Comparison of ENCODE assay signal across 10 mouse cellular contexts in genomic region chr19:7424131-7424530, GRCm38 (mm10). TPM values are rescaled to one million over a fixed set of nuclear protein-coding genes. Genes with fewer than 3 reads are reported as not detected.
A peak's percentile ranks its signal among the peaks of the same experiment; 100 is the strongest.
DNase-seq lines count a peak whose midpoint lies in the region; ATAC-seq lines count a peak whose summit lies in the region.
"Had no signal": no experiment of that assay in that cellular context is flagged by ENCODE, and none has a peak within 500 bp of the region (broad histone marks: within the 10 kb centered on the region; RNA-seq: fewer than 3 reads in every experiment).

No protein-coding gene starts in this region.

- peak; percentile 35 to 38 for DNase-seq in cerebellum, postnatal 10 days
- DNase-seq in cerebellum, postnatal 25 days, result no peak
- no peak for DNase-seq in limb, embryonic 10.5 days (ENCODE audit: low spot score)
- no peak for DNase-seq in midbrain, embryonic 10.5 days (ENCODE audit: low spot score)
- DNase-seq in ovary, postnatal 10 days (ENCODE audit: low spot score), result no peak
- DNase-seq in layer of hippocampus, adult 9-10 months (ENCODE audit: low spot score), result no peak
- DNase-seq in spleen, postnatal 4 days (ENCODE audit: low spot score in 2 of 2), result no peak
- DNase-seq: heart, postnatal 14 days had no signal

- H3K4me1 ChIP-seq in limb, embryonic 12.5 days (replicated peaks), result peaks cover 56% of the 10 kb centered on the region
- peaks cover 52% of the 10 kb centered on the region for H3K4me1 ChIP-seq in limb, embryonic 10.5 days
- H3K4me1 ChIP-seq in midbrain, embryonic 10.5 days, result peaks cover 56% of the 10 kb centered on the region

- peak overlapping the region; percentile 41; the same call in 1 of the 2 replicates for H3K27ac ChIP-seq in limb, embryonic 12.5 days
- H3K27ac ChIP-seq in limb, embryonic 10.5 days, result no peak overlapping the region
- H3K27ac ChIP-seq in midbrain, embryonic 10.5 days (replicated peaks), result no peak overlapping the region

- WGBS in limb, embryonic 12.5 days, result 74% methylated on average over 7 of the region's 7 CpGs
- 69% methylated on average over 7 of the region's 7 CpGs for WGBS in limb, embryonic 10.5 days
- WGBS in midbrain, embryonic 10.5 days, result 56% methylated on average over 7 of the region's 7 CpGs

- H3K36me3 ChIP-seq in limb, embryonic 12.5 days, result peaks cover 97% of the 10 kb centered on the region
- H3K36me3 ChIP-seq in limb, embryonic 10.5 days, result peaks cover 94% of the 10 kb centered on the region
- H3K36me3 ChIP-seq in midbrain, embryonic 10.5 days, result peaks cover 97% of the 10 kb centered on the region

- H3K9ac ChIP-seq in limb, embryonic 12.5 days (replicated peaks), result no peak overlapping the region

- no peak overlapping the region for H3K4me2 ChIP-seq in limb, embryonic 12.5 days

- no peaks in the 10 kb centered on the region for H3K9me3 ChIP-seq in limb, embryonic 12.5 days
- H3K9me3 ChIP-seq in limb, embryonic 10.5 days (replicated peaks), result no peaks in the 10 kb centered on the region
- H3K9me3 ChIP-seq in midbrain, embryonic 10.5 days (replicated peaks), result no peaks in the 10 kb centered on the region

- no peaks in the 10 kb centered on the region for H3K27me3 ChIP-seq in limb, embryonic 12.5 days
- H3K27me3 ChIP-seq in limb, embryonic 10.5 days (ENCODE audit: low read depth, poor library complexity, severe bottlenecking), result peaks cover 9% of the 10 kb centered on the region; the same call in 1 of the 2 replicates
- peaks cover 41% of the 10 kb centered on the region for H3K27me3 ChIP-seq in midbrain, embryonic 10.5 days (ENCODE audit: low read depth, poor library complexity, severe bottlenecking)
- H3K27me3 ChIP-seq: Patski had no signal

- no peak overlapping the region for H3K4me3 ChIP-seq in limb, embryonic 12.5 days (replicated peaks)
- no peak overlapping the region for H3K4me3 ChIP-seq in limb, embryonic 10.5 days
- 0 out of 2 replicates have a peak overlapping the region, but pooled peaks have one; percentile 18 for H3K4me3 ChIP-seq in midbrain, embryonic 10.5 days

- ATAC-seq in limb, embryonic 12.5 days (ENCODE audit: insufficient number of reproducible peaks, insufficient read depth, low FRiP score, low TSS enrichment, low read depth), result no peak

RNA-seq across cellular contexts. Expression of gene 2700081O15Rik, which starts 6.7 kb away (rescaled TPM):
- polyA plus RNA-seq in limb, embryonic 12.5 days (2016; fragmentation: Nextera tagmentation; extraction: Ambion mirVana), result 11.0 and 12.0 TPM in 2 replicates
- polyA plus RNA-seq in limb, embryonic 10.5 days (2016; fragmentation: Nextera tagmentation; extraction: Ambion mirVana), result 5.0 and 6.8 TPM in 2 replicates
- polyA plus RNA-seq in midbrain, embryonic 10.5 days (2016; fragmentation: Nextera tagmentation; extraction: Ambion mirVana), result 5.7 and 7.6 TPM in 2 replicates

RNA-seq across cellular contexts. Expression of gene Spindoc, which starts 41.3 kb away (rescaled TPM):
- polyA plus RNA-seq in limb, embryonic 12.5 days (2016; fragmentation: Nextera tagmentation; extraction: Ambion mirVana), result 41.2 and 45.1 TPM in 2 replicates
- polyA plus RNA-seq in limb, embryonic 10.5 days (2016; fragmentation: Nextera tagmentation; extraction: Ambion mirVana), result 47.0 and 48.5 TPM in 2 replicates
- polyA plus RNA-seq in midbrain, embryonic 10.5 days (2016; fragmentation: Nextera tagmentation; extraction: Ambion mirVana), result 43.1 and 51.7 TPM in 2 replicates

RNA-seq across cellular contexts. Expression of gene Rtn3, which starts 59.0 kb away (rescaled TPM):
- 99.6 and 105 TPM in 2 replicates for polyA plus RNA-seq in limb, embryonic 12.5 days (2016; fragmentation: Nextera tagmentation; extraction: Ambion mirVana)
- polyA plus RNA-seq in limb, embryonic 10.5 days (2016; fragmentation: Nextera tagmentation; extraction: Ambion mirVana), result 95.7 and 103 TPM in 2 replicates
- polyA plus RNA-seq in midbrain, embryonic 10.5 days (2016; fragmentation: Nextera tagmentation; extraction: Ambion mirVana), result 306 and 368 TPM in 2 replicates

Comparison
In these comparisons a context has a peak if more than half of its experiments do, and no peak if none do; other contexts are left out.
1. DNase-seq: peak in cerebellum, postnatal 10 days (2 of 2); none in cerebellum, postnatal 25 days (0 of 2), limb, embryonic 10.5 days (single experiment), midbrain, embryonic 10.5 days (single experiment), ovary, postnatal 10 days (single experiment), layer of hippocampus, adult 9-10 months (single experiment) and spleen, postnatal 4 days (0 of 2).